Mouse (Mus musculus): ENCODE results near the gene Kcnab1.

GRCm38 (mm10) chr3:65301531-65301930 is 192.3 kb downstream of the Kcnab1 start:
- TF ChIP-seq CTCF (IDR thresholded peaks at IDR 0.05; ENCODE audit: insufficient read depth, low read length) (no peak), POLR2A (IDR thresholded peaks at IDR 0.05; ENCODE audit: borderline replicate concordance, extremely low read depth, low read depth, low read length) (no peak)

All from lung, adult 2 months (tissue).